Mouse (Mus musculus) ES-E14 (cell line): ENCODE results near the gene Tyw1. TPM values are rescaled to one million over a fixed set of nuclear protein-coding genes. Genes with fewer than 3 reads are reported as not detected.

Experiments
- DNase-seq: peaks from one replicate; pipeline ENCODE4 v3.0.0-alpha.2; 2013; ENCODE audit warnings: low read depth, low spot score
- H3K27ac ChIP-seq: 2 replicates; pipeline ENCODE4 v1.5.1; 2012; ENCODE audit warnings: low read depth, mild to moderate bottlenecking, low read length, moderate library complexity, mixed read lengths; ENCODE audit not compliant: poor library complexity, insufficient read depth, severe bottlenecking
- H3K36me3 ChIP-seq: 2 replicates; pipeline ENCODE4 v1.6.1; 2012; ENCODE audit warnings: mild to moderate bottlenecking, low read length, moderate library complexity, mixed read lengths; ENCODE audit not compliant: control insufficient read depth, poor library complexity, insufficient read depth, severe bottlenecking
- H3K4me1 ChIP-seq, 2 experiments: fragments of 150-350 bp in 1 of 2; sonication (generic) in 1 of 2; 2 replicates each; pipeline ENCODE4 v1.6.1; 2012; ENCODE audit warnings: low read length in 2 of 2, mild to moderate bottlenecking in 1 of 2, mixed read lengths in 1 of 2; ENCODE audit not compliant: control insufficient read depth in 2 of 2, insufficient read depth in 2 of 2, poor library complexity in 1 of 2
- H3K4me3 ChIP-seq, 2 experiments: fragments of 150-350 bp in 1 of 2; sonication (generic) in 1 of 2; 2 replicates each; pipeline ENCODE4 v1.5.1; 2012; ENCODE audit warnings: low read length in 2 of 2, low read depth in 1 of 2, mild to moderate bottlenecking in 1 of 2, mixed read lengths in 1 of 2; ENCODE audit not compliant: insufficient read depth in 1 of 2, poor library complexity in 1 of 2, severe bottlenecking in 1 of 2
- H3K9ac ChIP-seq: 2 replicates; pipeline ENCODE4 v1.6.1; 2012; ENCODE audit warnings: low read depth, mild to moderate bottlenecking, low read length, mixed read lengths; ENCODE audit not compliant: poor library complexity, insufficient read depth, severe bottlenecking
- H3K9me3 ChIP-seq: fragments of 150-350 bp; sonication (generic); 2 replicates; pipeline ENCODE4 v1.6.1; 2012; ENCODE audit warnings: low read depth, mild to moderate bottlenecking, low read length; ENCODE audit not compliant: control insufficient read depth, insufficient read depth
- CHD2 ChIP-seq: IDR thresholded peaks from 2 replicates; pipeline ENCODE4 v1.6.1; 2014; ENCODE audit warnings: mild to moderate bottlenecking, low read depth, low read length, inconsistent platforms
- HCFC1 ChIP-seq: IDR thresholded peaks from 2 replicates; pipeline ENCODE4 v1.6.1; 2012; ENCODE audit warnings: low read length, inconsistent platforms, borderline replicate concordance; ENCODE audit not compliant: insufficient read depth
- MAFK ChIP-seq: IDR thresholded peaks from 2 replicates; pipeline ENCODE4 v1.6.1; 2014; ENCODE audit warnings: mild to moderate bottlenecking, low read depth, low read length, inconsistent platforms; ENCODE audit not compliant: insufficient read depth
- ZC3H11A ChIP-seq: IDR thresholded peaks from 2 replicates; pipeline ENCODE4 v1.6.1; 2012; ENCODE audit warnings: low read depth, mild to moderate bottlenecking, inconsistent platforms, low read length, borderline replicate concordance
- ZNF384 ChIP-seq: IDR thresholded peaks from 2 replicates; pipeline ENCODE4 v1.6.1; 2012; ENCODE audit warnings: low read depth, low read length, inconsistent platforms
- in situ Hi-C, 2 experiments: fragments of 600-800 bp; cut with MboI; formaldehyde crosslinking; loops; one replicate each; pipeline ENCODE4 v1.15.1; 2025; ENCODE audit warnings: low sequenced_read_pairs in 2 of 2, inconsistent platforms in 1 of 2; ENCODE audit not compliant: unreplicated experiment in 2 of 2
- total RNA-seq: library from RNA; depleted of rRNA; stranded (reverse); fragments of 300-350 nt; gene quantifications from 2 replicates; pipeline ENCODE4 v1.2.3, GENCODE M21; 2012

The Tyw1 gene
- total RNA-seq, 1 experiment: 87.9 TPM

GRCm38 (mm10) chr5:130363111-130363510, 107.7 kb downstream of the Tyw1 start:
- Histone ChIP-seq H3K4me1 (peaks cover 0 to 3% of the 10 kb centered on the region in 2 experiments; a peak in 2 of 4 replicates), H3K9me3 (no peaks in the 10 kb centered on the region), H3K27ac (no peak overlapping the region), H3K4me3 (no peak overlapping the region), H3K9ac (no peak overlapping the region), H3K36me3 (no peaks in the 10 kb centered on the region)
- TF ChIP-seq HCFC1 (no peak), ZC3H11A (no peak), MAFK (no peak), CHD2 (no peak), ZNF384 (no peak)
- in situ Hi-C loops: no loop called here
- DNase-seq: peak; percentile 62

DNA sequence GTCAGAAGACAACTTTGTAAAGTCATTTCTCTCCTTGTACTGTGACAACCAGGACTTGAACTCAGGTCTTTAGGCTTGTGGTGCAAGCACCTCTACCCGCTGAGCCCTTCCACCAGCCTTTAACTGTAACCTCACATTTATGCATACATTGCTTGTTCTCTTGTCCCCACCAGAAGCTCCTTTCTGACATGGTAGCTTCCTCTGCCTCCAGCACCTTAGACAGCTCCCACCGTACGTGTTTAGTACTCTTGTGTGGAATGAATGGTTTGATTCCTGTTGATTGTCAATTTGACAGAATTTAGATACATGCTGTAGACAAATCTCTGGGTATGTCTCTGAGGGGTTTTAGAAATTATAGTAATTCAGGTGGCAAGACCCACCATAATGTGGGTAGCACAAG, 108.4 kb downstream of the Tyw1 start:
- H3K4me3 ChIP-seq: no peak overlapping the region
- TF ChIP-seq MAFK (no peak), ZC3H11A (no peak), ZNF384 (no peak), CHD2 (no peak), HCFC1 (no peak)
- no peak overlapping the region for H3K9ac ChIP-seq
- in situ Hi-C loops: no loop called here
- H3K4me1 ChIP-seq: peaks cover 0 to 3% of the 10 kb centered on the region in 2 experiments; a peak in 2 of 4 replicates
- H3K9me3 ChIP-seq: no peaks in the 10 kb centered on the region
- DNase-seq: peak; percentile 68
- no peaks in the 10 kb centered on the region for H3K36me3 ChIP-seq
- H3K27ac ChIP-seq: no peak overlapping the region

DNA sequence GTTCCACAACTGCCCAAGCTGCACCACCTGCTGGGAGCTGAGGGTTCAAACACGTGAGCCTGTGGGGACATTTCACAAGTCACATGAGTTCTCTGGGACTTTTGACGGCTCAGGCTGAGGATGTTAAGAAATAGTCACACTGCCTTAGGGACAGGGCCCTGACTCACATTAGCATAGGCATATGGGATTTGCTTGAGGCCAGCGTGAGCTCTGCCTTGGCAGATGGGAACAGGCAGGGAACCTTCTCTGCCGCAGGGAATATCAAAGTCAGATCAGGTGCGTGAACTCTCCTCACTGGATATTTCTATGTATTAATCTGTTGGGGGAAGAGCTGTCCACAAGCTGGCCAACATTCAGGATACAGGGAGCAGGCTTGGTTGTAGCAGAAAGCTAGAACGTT, 112.8 kb downstream of the Tyw1 start:
- no peak for TF ChIP-seq CHD2
- TF ChIP-seq ZC3H11A: no peak
- TF ChIP-seq HCFC1: no peak
- TF ChIP-seq ZNF384: no peak
- TF ChIP-seq MAFK: no peak
- in situ Hi-C loops: no loop called here
- no peaks in the 10 kb centered on the region for H3K4me1 ChIP-seq
- no peak overlapping the region for H3K27ac ChIP-seq
- H3K9me3 ChIP-seq: no peaks in the 10 kb centered on the region
- DNase-seq: no peak
- H3K9ac ChIP-seq: no peak overlapping the region
- no peak overlapping the region for H3K4me3 ChIP-seq
- no peaks in the 10 kb centered on the region for H3K36me3 ChIP-seq

DNA sequence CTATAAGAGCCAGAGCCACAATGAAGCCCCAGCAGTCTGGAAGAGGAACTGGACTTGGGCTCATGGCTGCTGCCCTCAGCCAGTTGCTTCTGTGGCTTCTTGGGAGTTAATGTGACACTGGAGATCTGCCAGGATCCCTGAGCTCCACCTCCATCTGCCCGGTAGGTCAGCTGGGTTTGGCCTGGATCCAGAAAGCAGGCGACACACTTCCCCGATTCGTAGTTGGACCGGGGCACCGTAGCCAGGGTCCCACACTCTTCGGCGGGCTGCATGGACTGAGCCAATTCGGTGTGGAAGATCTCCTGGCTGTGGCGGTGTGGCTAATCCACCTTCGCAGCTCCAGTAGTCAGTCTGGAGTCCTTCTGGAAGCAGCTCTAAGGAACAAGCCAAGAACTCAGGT, 113.8 kb downstream of the Tyw1 start, which contains the start of gene Caln1:
Caln1 (plus strand) TSS at position 219 of the 400 bp plus-strand sequence.
- in situ Hi-C loops: no loop called here
- H3K9ac ChIP-seq: no peak within 1 kb of the TSS
- H3K4me1 ChIP-seq: no peaks in the 10 kb centered on the region
- H3K4me3 ChIP-seq: peak within 1 kb of the TSS; percentile 25 to 33; a peak in 2 of 4 replicates
- no peaks in the 10 kb centered on the region for H3K9me3 ChIP-seq
- TF ChIP-seq MAFK: no peak
- TF ChIP-seq ZNF384: no peak
- no peak for TF ChIP-seq CHD2
- TF ChIP-seq ZC3H11A: no peak
- TF ChIP-seq HCFC1: no peak
- no peak within 1 kb of the TSS for H3K27ac ChIP-seq
- no peaks in the 10 kb centered on the region for H3K36me3 ChIP-seq
- DNase-seq: no peak

DNA sequence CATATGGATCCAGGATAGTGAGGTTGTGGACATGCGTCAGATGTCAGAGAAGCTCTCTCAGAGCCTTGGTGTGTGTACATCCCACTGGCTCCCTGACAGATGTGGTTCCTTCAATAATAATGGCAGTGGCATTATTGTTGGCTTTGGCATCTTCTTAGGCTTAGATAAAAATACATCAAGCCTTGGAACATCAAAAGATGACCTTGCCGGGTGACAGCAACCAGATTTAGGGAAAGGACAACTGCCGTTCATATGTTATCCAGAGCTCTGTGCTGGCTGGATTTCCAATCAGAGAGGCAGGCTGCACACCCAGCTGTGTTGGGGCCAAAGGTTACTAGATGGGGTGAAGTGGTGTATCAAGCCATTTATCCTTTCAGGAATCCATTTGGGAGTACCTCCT, 120.0 kb downstream of the Tyw1 start:
- no peak overlapping the region for H3K9ac ChIP-seq
- no peak for DNase-seq
- H3K4me1 ChIP-seq: no peaks in the 10 kb centered on the region
- H3K27ac ChIP-seq: no peak overlapping the region
- in situ Hi-C loops: no loop called here
- no peak overlapping the region for H3K4me3 ChIP-seq
- no peak for TF ChIP-seq HCFC1
- no peaks in the 10 kb centered on the region for H3K9me3 ChIP-seq
- H3K36me3 ChIP-seq: no peaks in the 10 kb centered on the region
